Mouse (Mus musculus) gastrocnemius, adult 8-10 months (tissue): Measurements from ENCODE around the gene Epha10. TPM values are rescaled to one million over a fixed set of nuclear protein-coding genes. Genes with fewer than 3 reads are reported as not detected.
"Not testable (repeated sequence)": the region's sequence is repeated elsewhere in the genome, so short reads cannot be mapped to it uniquely, and the experiment has no call there.

Experiments
- DNase-seq, 2 experiments: peaks; one replicate each; pipeline ENCODE4 v3.0.0; 2022; ENCODE audit warnings: low spot score in 2 of 2
- total RNA-seq, 4 experiments: library from RNA; stranded (reverse); gene quantifications; 2 replicates each; pipeline ENCODE4 v1.2.4; 2022

The Epha10 gene
- total RNA-seq, 4 experiments from 2014 or later = not detected

- no peak for DNase-seq
Measured at GRCm38 (mm10) chr4:124894508-124895428, 14.1 kb downstream of the Epha10 start.

- no peak for DNase-seq
Measured at GRCm38 (mm10) chr4:124898428-124898827, 17.7 kb downstream of the Epha10 start.

- no peak for DNase-seq
Measured at GRCm38 (mm10) chr4:124899906-124900305, 19.2 kb downstream of the Epha10 start.

- no peak for DNase-seq
Measured at GRCm38 (mm10) chr4:124905417-124905816, 24.7 kb downstream of the Epha10 start.

- no peak for DNase-seq
Measured at GRCm38 (mm10) chr4:124905971-124906822, 25.5 kb downstream of the Epha10 start.

GRCm38 (mm10) chr4:124928102-124928501, 47.4 kb downstream of the Epha10 start:
- DNase-seq = no peak

GRCm38 (mm10) chr4:124936613-124937471, 56.1 kb downstream of the Epha10 start, which contains the start of gene 9930104L06Rik:
Gene 9930104L06Rik, plus strand, starts transcription at chr4:124937048.
- peak; percentile 85 to 87 for DNase-seq

- not testable (repeated sequence) for DNase-seq
Measured at GRCm38 (mm10) chr4:124939211-124939610, 58.5 kb downstream of the Epha10 start, which contains the start of gene Cdca8. Gene Cdca8, minus strand, starts transcription at chr4:124939311.

- DNase-seq = peak; percentile 40 to 49
Measured at GRCm38 (mm10) chr4:124943022-124943421, 62.3 kb downstream of the Epha10 start.

- DNase-seq = no peak
Measured at GRCm38 (mm10) chr4:124943781-124944180, 63.1 kb downstream of the Epha10 start.

GRCm38 (mm10) chr4:124944961-124945360, 64.3 kb downstream of the Epha10 start:
- no peak for DNase-seq

- DNase-seq = no peak
Measured at GRCm38 (mm10) chr4:124949488-124949887, 68.8 kb downstream of the Epha10 start.

GRCm38 (mm10) chr4:124950181-124951035, 69.7 kb downstream of the Epha10 start:
- no peak for DNase-seq

GRCm38 (mm10) chr4:124951036-124951433, 70.3 kb downstream of the Epha10 start:
- DNase-seq = no peak

GRCm38 (mm10) chr4:124953546-124953945, 72.8 kb downstream of the Epha10 start:
- no peak for DNase-seq

- DNase-seq = no peak
Measured at GRCm38 (mm10) chr4:124957284-124957683, 76.6 kb downstream of the Epha10 start.

- no peak for DNase-seq
Measured at GRCm38 (mm10) chr4:124959062-124959461, 78.4 kb downstream of the Epha10 start.

- DNase-seq = no peak
Measured at GRCm38 (mm10) chr4:124960940-124961339, 80.2 kb downstream of the Epha10 start.

GRCm38 (mm10) chr4:124962576-124962975, 81.9 kb downstream of the Epha10 start:
- DNase-seq = no peak
